Mouse (Mus musculus) forebrain, embryonic 16.5 days (tissue): Measurements from ENCODE around the gene Ewsr1. TPM values are rescaled to one million over a fixed set of nuclear protein-coding genes. Genes with fewer than 3 reads are reported as not detected.
"Not testable (repeated sequence)": the region's sequence is repeated elsewhere in the genome, so short reads cannot be mapped to it uniquely, and the experiment has no call there.

ENCODE experiments used
- ATAC-seq: fragments of 200-750 bp; cut with Nextera tagmentation; 2 replicates; pipeline ENCODE4 v1.8.0; 2017; ENCODE audit warnings: mild to moderate bottlenecking, moderate library complexity
- H3K27ac ChIP-seq: fragments of 300-500 bp; sonication (generic); 2 replicates; pipeline ENCODE4 v1.5.1; 2014; ENCODE audit warnings: low read length, control low read depth
- H3K27me3 ChIP-seq: fragments of 300-500 bp; sonication (generic); replicated peaks from 2 replicates; pipeline ENCODE4 v1.6.1; 2014; ENCODE audit warnings: low read length; ENCODE audit not compliant: control insufficient read depth, insufficient read depth
- H3K36me3 ChIP-seq: fragments of 300-500 bp; sonication (generic); 2 replicates; pipeline ENCODE4 v1.6.1; 2014; ENCODE audit not compliant: control insufficient read depth, insufficient read depth
- H3K4me1 ChIP-seq: fragments of 300-500 bp; sonication (generic); replicated peaks from 2 replicates; pipeline ENCODE4 v1.6.1; 2014; ENCODE audit warnings: low read length; ENCODE audit not compliant: control insufficient read depth, insufficient read depth
- H3K4me2 ChIP-seq: fragments of 300-500 bp; sonication (generic); 2 replicates; pipeline ENCODE4 v1.6.1; 2014; ENCODE audit warnings: mild to moderate bottlenecking, low read length, control low read depth
- H3K4me3 ChIP-seq: fragments of 300-500 bp; sonication (generic); replicated peaks from 2 replicates; pipeline ENCODE4 v1.5.1; 2014; ENCODE audit warnings: mild to moderate bottlenecking, low read length, control low read depth
- H3K9ac ChIP-seq: fragments of 300-500 bp; sonication (generic); replicated peaks from 2 replicates; pipeline ENCODE4 v1.6.1; 2014; ENCODE audit warnings: low read depth, low read length, control low read depth
- H3K9me3 ChIP-seq: fragments of 300-500 bp; sonication (generic); 2 replicates; pipeline ENCODE4 v1.6.1; 2016; ENCODE audit warnings: low read length; ENCODE audit not compliant: control insufficient read depth
- WGBS: fragments of 180-500 bp; shearing (Covaris S2); extraction: QIAGEN DNeasy Blood & Tissue Kit; methylation state at CpG from one replicate; pipeline ENCODE4 v1.1.7; 2014; 5-methylcytosine and 5-hydroxymethylcytosine counted together
- polyA plus RNA-seq: library from polyadenylated mRNA; unstranded; fragments of >200 nt; fragmentation: Nextera tagmentation; extraction: Ambion mirVana; gene quantifications from 2 replicates; pipeline ENCODE4 v1.2.1, GENCODE M21; 2015

Ewsr1 gene
- polyA plus RNA-seq, 1 experiment from 2014 or later: 814 TPM

- Histone ChIP-seq H3K4me2 (peak overlapping the region; percentile 57), H3K4me1 (peaks cover 29% of the 10 kb centered on the region), H3K9ac (no peak overlapping the region), H3K4me3 (no peak overlapping the region), H3K36me3 (no peaks in the 10 kb centered on the region), H3K9me3 (no peaks in the 10 kb centered on the region), H3K27ac (no peak overlapping the region), H3K27me3 (no peaks in the 10 kb centered on the region)
- ATAC-seq: no peak
- WGBS: 54% methylated on average over 5 of the region's 5 CpGs
Measured at GRCm38 (mm10) chr11:5100801-5101200, 1.7 kb upstream of the Ewsr1 start.

DNA sequence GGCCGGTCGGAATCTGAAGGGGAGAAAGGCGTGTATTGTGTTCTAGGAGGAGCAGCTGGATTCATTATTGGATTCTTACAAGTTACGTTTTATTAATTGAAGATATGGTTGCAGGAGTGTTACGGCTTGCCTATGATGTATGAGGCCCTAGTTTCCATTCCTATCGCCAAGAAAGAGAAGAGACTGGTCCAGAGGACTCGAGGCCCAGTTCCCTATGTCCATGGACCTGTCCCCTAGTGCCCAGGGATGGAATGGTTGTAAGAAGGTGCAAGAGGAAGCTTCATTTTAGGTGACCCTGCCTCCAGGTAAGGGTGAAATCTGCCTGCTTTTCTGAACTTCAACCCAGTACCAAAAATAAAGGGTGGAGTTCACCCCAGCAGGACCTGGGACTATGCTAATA is 1.2 kb upstream of the Ewsr1 start:
- H3K9me3 ChIP-seq: no peaks in the 10 kb centered on the region
- H3K4me1 ChIP-seq: peaks cover 29% of the 10 kb centered on the region
- WGBS: under 1% methylated on average over 7 of the region's 7 CpGs
- peak overlapping the region; percentile 96 for H3K27ac ChIP-seq
- H3K4me3 ChIP-seq: peak overlapping the region; percentile 88
- peak overlapping the region; percentile 92 for H3K9ac ChIP-seq
- peak overlapping the region; percentile 57 for H3K4me2 ChIP-seq
- no peak for ATAC-seq
- no peaks in the 10 kb centered on the region for H3K36me3 ChIP-seq
- H3K27me3 ChIP-seq: no peaks in the 10 kb centered on the region

DNA sequence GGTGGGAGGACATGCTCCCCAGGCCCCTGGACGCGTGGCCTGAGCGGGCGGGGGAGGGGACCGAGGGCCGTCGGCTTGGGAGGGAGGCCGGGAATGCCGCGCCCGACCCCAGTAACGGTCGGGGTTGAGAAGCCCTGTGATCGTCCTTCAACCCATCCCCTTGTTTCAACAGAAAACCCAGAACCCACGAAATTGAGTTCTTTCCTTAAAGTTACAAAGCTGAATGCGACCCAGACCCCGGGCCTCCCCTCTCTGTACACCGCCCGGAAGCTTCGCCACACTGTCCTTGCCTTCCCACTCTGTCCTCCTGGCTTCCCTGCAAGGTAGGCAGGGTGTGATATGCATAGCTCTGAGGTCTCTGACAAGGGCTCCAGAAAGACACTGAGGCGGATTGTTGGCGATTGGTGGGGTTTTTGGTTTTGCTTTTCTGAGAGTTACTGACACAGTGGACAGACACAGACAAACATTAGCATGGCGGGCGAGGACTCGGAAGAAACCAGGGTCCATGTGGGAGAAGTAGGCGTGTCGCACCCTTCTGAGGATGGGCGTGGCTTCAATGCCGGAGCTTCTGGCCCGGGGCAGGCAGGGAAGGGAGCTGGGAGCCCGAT is 614 bp upstream of the Ewsr1 start:
- no peaks in the 10 kb centered on the region for H3K27me3 ChIP-seq
- under 1% methylated on average over 31 of the region's 31 CpGs for WGBS
- peaks cover 29% of the 10 kb centered on the region for H3K4me1 ChIP-seq
- H3K36me3 ChIP-seq: no peaks in the 10 kb centered on the region
- peak overlapping the region; percentile 96 for H3K27ac ChIP-seq
- ATAC-seq: peak; percentile 72
- peak overlapping the region; percentile 92 for H3K9ac ChIP-seq
- peak overlapping the region; percentile 88 for H3K4me3 ChIP-seq
- no peaks in the 10 kb centered on the region for H3K9me3 ChIP-seq
- peak overlapping the region; percentile 57 for H3K4me2 ChIP-seq

DNA sequence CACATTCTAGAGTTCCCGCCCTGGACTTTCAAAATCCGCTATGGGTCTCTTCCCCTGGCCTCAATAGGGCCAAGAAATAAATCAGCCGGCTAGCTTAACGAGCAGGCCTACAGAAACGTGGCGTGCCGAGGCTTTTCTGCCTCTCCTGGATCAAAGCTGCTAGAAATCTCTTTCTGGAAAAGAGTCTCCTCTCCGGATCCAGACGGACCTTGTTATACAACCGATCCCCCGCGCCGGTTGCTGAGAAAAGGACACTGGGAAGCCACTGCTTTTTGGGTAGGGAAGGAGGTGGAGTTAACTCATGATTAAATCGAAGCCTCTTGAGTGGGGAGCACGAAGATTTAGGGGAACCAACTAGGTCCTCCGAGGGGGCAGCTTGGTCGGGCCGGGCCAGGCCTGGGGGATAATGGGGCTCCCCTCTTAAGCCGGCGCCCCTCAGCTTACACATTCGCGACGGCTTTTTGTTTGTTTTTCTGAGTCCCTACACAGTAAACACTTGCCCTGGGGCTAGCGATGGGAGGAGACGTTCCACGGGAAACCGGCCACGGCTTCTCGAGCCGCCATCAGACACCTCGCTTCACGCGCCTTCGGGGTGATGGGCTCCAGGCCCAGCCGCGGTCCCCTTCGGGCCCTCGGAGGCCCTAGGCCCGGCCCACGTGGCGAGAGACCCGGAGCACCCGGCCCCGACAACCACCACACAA is 881 bp downstream of the Ewsr1 start:
- H3K4me2 ChIP-seq: peak overlapping the region; percentile 89
- under 1% methylated on average over 44 of the region's 44 CpGs for WGBS
- peak overlapping the region; percentile 96 for H3K27ac ChIP-seq
- H3K27me3 ChIP-seq: no peaks in the 10 kb centered on the region
- H3K9ac ChIP-seq: peak overlapping the region; percentile 92
- H3K9me3 ChIP-seq: no peaks in the 10 kb centered on the region
- H3K4me1 ChIP-seq: peaks cover 31% of the 10 kb centered on the region
- H3K36me3 ChIP-seq: no peaks in the 10 kb centered on the region
- H3K4me3 ChIP-seq: peak overlapping the region; percentile 88
- no peak; the same call in 1 of the 2 replicates for ATAC-seq

GRCm38 (mm10) chr11:5096480-5097020 is 2.5 kb downstream of the Ewsr1 start:
- peak overlapping the region; percentile 89 for H3K4me2 ChIP-seq
- no peak overlapping the region for H3K4me3 ChIP-seq
- no peaks in the 10 kb centered on the region for H3K9me3 ChIP-seq
- no peaks in the 10 kb centered on the region for H3K27me3 ChIP-seq
- ATAC-seq: no peak
- no peak overlapping the region for H3K27ac ChIP-seq
- peaks cover 6% of the 10 kb centered on the region; the same call in 1 of the 2 replicates for H3K36me3 ChIP-seq
- 58% methylated on average over 8 of the region's 8 CpGs for WGBS
- no peak overlapping the region for H3K9ac ChIP-seq
- peaks cover 31% of the 10 kb centered on the region for H3K4me1 ChIP-seq

DNA sequence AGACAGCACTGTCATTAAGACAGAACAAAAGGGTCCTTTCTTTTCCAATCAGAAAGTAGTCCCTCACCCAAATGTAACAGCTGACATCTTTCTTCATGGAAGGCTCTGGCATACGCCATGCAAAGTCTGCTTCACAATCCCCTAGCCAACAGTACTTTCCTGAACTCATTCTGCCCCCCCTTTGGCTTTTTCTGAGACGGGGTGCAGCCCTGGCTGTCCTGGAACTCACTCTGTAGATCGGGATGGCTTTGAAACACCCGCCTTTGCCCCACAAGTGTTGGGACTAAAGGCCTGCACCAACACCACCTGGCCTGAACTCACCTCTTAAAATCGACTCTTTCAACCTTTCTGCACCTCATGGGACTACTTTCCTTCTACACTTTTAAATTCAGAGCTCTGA is 3.2 kb downstream of the Ewsr1 start:
- 70% methylated on average over 5 of the region's 5 CpGs for WGBS

DNA sequence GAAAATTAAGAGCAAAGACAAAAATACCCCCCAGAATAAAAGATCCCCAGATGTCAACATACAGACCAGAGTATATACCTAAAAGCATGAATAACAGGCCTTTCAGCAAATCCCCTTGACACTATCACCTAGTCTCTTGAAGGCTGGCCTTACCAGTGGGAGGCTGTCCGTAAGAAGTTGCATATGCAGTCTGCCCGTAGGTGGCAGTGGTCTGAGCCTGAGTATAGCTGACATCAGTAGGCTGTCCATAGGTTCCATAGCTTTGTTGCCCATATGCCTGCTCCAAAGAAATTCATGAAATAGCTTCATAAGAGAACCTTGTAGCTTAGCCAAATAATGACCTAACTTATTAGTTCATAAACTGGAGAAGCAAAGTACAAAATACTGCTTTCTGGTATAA is 7.4 kb downstream of the Ewsr1 start:
- Histone ChIP-seq H3K36me3 (peaks cover 35% of the 10 kb centered on the region), H3K4me2 (no peak overlapping the region), H3K9me3 (no peaks in the 10 kb centered on the region), H3K27me3 (no peaks in the 10 kb centered on the region), H3K4me1 (peaks cover 11% of the 10 kb centered on the region), H3K9ac (no peak overlapping the region), H3K4me3 (no peak overlapping the region), H3K27ac (no peak overlapping the region)
- ATAC-seq: no peak
- WGBS: 41% methylated on average over 2 of the region's 2 CpGs

More for the DNA sequence above, 3.2 kb downstream of the Ewsr1 start:
- Histone ChIP-seq H3K4me1 (peaks cover 27% of the 10 kb centered on the region), H3K27me3 (no peaks in the 10 kb centered on the region), H3K27ac (no peak overlapping the region), H3K4me3 (no peak overlapping the region), H3K4me2 (no peak overlapping the region), H3K9ac (no peak overlapping the region), H3K9me3 (no peaks in the 10 kb centered on the region), H3K36me3 (peaks cover 6% of the 10 kb centered on the region; the same call in 1 of the 2 replicates)
- ATAC-seq: no peak

DNA sequence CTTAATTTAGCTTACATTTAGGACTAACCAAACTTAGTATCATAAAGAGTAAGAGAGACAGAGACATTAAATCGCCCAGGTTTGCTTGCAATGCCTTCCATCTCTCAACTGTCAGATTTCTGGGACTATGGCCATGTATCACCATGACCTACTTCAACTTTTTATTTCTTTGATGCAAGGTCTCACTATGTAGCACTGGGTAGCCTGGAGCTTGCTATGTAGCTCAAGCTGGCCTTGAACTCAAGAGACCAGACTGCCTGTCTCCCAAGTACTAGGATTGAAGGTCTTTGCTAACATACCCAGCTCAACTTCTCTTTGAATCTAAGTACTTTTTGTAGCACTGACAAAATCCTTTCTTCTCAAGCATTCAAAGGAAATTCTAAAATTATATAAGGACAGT is 9.9 kb downstream of the Ewsr1 start:
- no peak overlapping the region for H3K4me2 ChIP-seq
- H3K9ac ChIP-seq: no peak overlapping the region
- no peaks in the 10 kb centered on the region for H3K4me1 ChIP-seq
- ATAC-seq: no peak
- H3K27ac ChIP-seq: no peak overlapping the region
- 94% methylated on average over 1 of the region's 1 CpGs for WGBS
- no peaks in the 10 kb centered on the region for H3K27me3 ChIP-seq
- no peak overlapping the region for H3K4me3 ChIP-seq
- H3K9me3 ChIP-seq: no peaks in the 10 kb centered on the region
- H3K36me3 ChIP-seq: peaks cover 54% of the 10 kb centered on the region

DNA sequence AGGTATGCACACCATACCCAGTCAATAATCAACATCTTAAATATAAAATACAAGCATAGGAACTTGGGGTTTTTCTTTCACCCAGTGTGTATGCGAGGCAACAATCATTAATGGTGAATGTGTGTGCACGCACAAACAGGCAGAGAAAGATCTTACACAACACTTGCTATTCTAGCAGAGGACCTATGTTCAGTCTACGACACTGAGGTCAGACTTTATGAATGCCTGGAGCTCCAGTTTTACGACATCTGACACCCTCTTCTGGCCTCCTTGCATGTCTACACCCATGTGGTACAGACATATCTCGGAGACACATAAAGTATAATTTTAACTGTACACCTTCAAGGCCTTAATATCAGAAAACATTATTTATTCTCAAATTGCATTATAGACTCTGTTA is 22.2 kb downstream of the Ewsr1 start:
- peaks cover 38% of the 10 kb centered on the region for H3K36me3 ChIP-seq
- not testable (repeated sequence) for H3K4me1 ChIP-seq, H3K27me3 ChIP-seq, H3K9ac ChIP-seq, H3K4me3 ChIP-seq, H3K27ac ChIP-seq, ATAC-seq, H3K4me2 ChIP-seq, H3K9me3 ChIP-seq
- 91% methylated on average over 4 of the region's 5 CpGs for WGBS
